Mouse (Mus musculus) midbrain, embryonic 10.5 days (tissue): ENCODE data around the gene Klhl30. TPM values are rescaled to one million over a fixed set of nuclear protein-coding genes. Genes with fewer than 3 reads are reported as not detected.
A peak's percentile ranks its signal among the peaks of the same experiment; 100 is the strongest.

Experiments
- DNase-seq: peaks from one replicate; pipeline ENCODE4 v3.0.0-alpha.2; 2017; ENCODE audit warnings: low spot score
- H3K27ac ChIP-seq: fragments of 300-500 bp; sonication (generic); replicated peaks from 2 replicates; pipeline ENCODE4 v1.5.1; 2016; ENCODE audit warnings: mild to moderate bottlenecking
- H3K27me3 ChIP-seq: fragments of 300-500 bp; sonication (generic); 2 replicates; pipeline ENCODE4 v1.6.1; 2016; ENCODE audit warnings: low read depth, mild to moderate bottlenecking; ENCODE audit not compliant: poor library complexity, severe bottlenecking
- H3K36me3 ChIP-seq: fragments of 300-500 bp; sonication (generic); 2 replicates; pipeline ENCODE4 v1.6.1; 2016; ENCODE audit warnings: mild to moderate bottlenecking, moderate library complexity
- H3K4me1 ChIP-seq: fragments of 300-500 bp; sonication (generic); 2 replicates; pipeline ENCODE4 v1.6.1; 2016
- H3K4me3 ChIP-seq: fragments of 300-500 bp; sonication (generic); 2 replicates; pipeline ENCODE4 v1.5.1; 2016; ENCODE audit warnings: mild to moderate bottlenecking, moderate library complexity
- H3K9me3 ChIP-seq: fragments of 300-500 bp; sonication (generic); replicated peaks from 2 replicates; pipeline ENCODE4 v1.6.1; 2016; ENCODE audit warnings: mild to moderate bottlenecking
- WGBS: fragments of 180-500 bp; shearing (Covaris S2); methylation state at CpG from one replicate; pipeline ENCODE4 v1.1.7; 2016; 5-methylcytosine and 5-hydroxymethylcytosine counted together
- polyA plus RNA-seq: library from polyadenylated mRNA; unstranded; fragments of >200 nt; fragmentation: Nextera tagmentation; extraction: Ambion mirVana; gene quantifications from 2 replicates; pipeline ENCODE4 v1.2.1, GENCODE M21; 2016

Gene Klhl30
- polyA plus RNA-seq, 1 experiment from 2014 or later = 0.17 TPM

DNA sequence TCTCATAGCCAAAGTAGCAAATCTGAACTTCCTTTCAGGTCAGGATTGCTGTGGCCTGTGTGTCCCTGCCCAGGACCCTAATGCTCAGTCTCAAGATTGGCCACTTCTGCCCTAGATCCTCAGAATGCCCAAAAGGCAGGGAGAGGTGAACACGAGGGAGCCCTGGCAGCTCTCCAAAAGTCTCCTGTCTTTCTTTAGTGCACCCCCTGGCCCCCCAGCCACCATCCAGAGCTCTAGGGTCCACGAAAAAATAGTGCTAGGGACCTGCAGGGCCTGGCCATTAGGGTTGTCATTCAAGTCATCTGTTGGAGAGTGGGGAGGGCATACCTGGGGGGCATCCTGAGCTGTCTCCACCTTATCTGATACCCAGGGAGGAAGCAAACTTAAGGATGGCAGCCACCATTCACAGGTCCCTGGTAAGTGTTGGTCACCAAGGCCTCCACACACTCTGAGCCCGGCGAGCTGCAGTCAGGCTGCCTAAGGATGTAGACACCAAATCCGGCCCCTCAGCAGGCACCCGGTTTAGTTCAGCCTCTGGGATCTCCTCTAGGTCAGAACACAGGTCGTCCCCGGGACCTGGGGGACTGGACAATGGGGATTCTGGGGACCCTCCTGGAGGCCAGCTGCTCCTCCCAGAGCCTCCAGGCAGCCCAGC lies 60.9 kb downstream of the Klhl30 start:
- no peak for DNase-seq
- WGBS = 54% methylated on average over 8 of the region's 8 CpGs
- Histone ChIP-seq H3K27me3 (peaks cover 25% of the 10 kb centered on the region; the same call in 1 of the 2 replicates), H3K36me3 (peaks cover 8% of the 10 kb centered on the region), H3K9me3 (no peaks in the 10 kb centered on the region), H3K4me3 (peak overlapping the region; percentile 84), H3K4me1 (peaks cover 64% of the 10 kb centered on the region), H3K27ac (peak overlapping the region; percentile 98)

Other genes with a start within 250 kb of the Klhl30 start
- gene Rbm44, start 205.9 kb upstream of the Klhl30 start, polyA plus RNA-seq = 0.36 and 0.51 TPM in 2 replicates
- 0.47 and 0.48 TPM in 2 replicates for gene Ramp1, start 171.2 kb upstream of the Klhl30 start, polyA plus RNA-seq
- 87.8 and 92.1 TPM in 2 replicates for gene Ube2f, start 100.7 kb upstream of the Klhl30 start, polyA plus RNA-seq
- gene Scly, start 52.7 kb upstream of the Klhl30 start, polyA plus RNA-seq = 17.3 and 18.6 TPM in 2 replicates
- gene Espnl, start 28.9 kb upstream of the Klhl30 start, polyA plus RNA-seq = not detected in 2 replicates
- 0.42 and 1.2 TPM in 2 replicates for gene Erfe, start 15.4 kb downstream of the Klhl30 start, polyA plus RNA-seq
- gene Ilkap, start 47.8 kb downstream of the Klhl30 start, polyA plus RNA-seq = 173 and 177 TPM in 2 replicates
- gene Hes6, start 63.0 kb downstream of the Klhl30 start, polyA plus RNA-seq = 213 and 329 TPM in 2 replicates
- gene Per2, start 108.3 kb downstream of the Klhl30 start, polyA plus RNA-seq = 2.5 and 4.0 TPM in 2 replicates
- 10.5 and 12.9 TPM in 2 replicates for gene Traf3ip1, start 143.6 kb downstream of the Klhl30 start, polyA plus RNA-seq
- 8.2 and 9.4 TPM in 2 replicates for gene Asb1, start 189.5 kb downstream of the Klhl30 start, polyA plus RNA-seq